Mouse (Mus musculus): ENCODE data around the gene Mta2.

The Mta2 gene

DNA sequence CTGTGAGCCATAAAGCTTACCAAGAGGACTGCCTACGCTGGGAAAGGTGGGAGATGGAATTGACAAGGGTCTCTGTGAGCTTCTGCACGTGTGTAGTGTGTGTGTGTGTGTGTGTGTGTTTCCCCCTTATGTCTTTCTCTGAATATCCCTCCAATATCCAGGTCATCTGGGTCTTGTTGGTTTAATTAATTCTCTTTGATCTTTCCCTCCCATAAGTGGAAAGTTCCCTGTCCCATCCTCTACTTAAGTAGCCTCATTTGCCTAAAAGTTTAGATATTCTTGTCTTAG, 51.9 kb downstream of the Mta2 start:
- no peak for DNase-seq

DNA sequence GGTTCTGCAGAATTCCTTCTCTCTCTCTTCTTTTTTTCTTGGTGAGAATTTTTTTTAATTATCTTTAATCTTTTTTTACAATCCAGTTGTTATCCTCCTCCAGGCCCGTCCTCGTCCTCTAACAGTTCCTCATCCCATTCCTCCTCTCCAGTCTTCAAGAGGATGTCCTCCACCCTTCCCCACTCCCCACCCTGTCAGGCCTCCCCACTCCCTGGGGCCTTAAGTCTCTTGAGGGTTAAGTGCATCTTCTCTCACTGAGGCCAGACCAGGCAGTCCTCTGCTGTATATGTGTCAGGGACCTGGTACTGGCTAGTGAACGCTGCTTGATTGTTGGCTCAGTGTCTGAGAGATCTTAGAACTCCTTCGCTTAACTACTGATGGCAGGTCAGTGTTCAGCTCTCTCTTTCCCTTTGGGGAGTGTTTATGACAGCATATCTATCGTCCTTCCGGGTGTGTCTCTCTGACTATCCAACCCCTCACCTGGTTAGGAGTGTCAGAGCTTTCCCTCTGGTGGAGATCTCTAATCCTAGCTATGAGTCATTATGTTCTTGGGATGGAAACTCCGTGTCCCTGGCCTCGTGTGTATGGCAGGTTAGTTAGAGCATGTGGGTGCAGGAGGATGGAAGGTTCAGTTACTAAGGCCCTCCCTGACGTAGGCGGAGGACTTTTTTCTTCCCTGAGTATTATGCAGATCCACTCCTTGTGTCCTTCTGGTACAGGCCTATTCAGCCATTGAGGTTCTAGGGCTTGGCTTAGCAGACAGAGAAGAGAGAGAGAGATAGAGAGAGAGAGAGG, 53.3 kb downstream of the Mta2 start:
- no peak for DNase-seq

DNA sequence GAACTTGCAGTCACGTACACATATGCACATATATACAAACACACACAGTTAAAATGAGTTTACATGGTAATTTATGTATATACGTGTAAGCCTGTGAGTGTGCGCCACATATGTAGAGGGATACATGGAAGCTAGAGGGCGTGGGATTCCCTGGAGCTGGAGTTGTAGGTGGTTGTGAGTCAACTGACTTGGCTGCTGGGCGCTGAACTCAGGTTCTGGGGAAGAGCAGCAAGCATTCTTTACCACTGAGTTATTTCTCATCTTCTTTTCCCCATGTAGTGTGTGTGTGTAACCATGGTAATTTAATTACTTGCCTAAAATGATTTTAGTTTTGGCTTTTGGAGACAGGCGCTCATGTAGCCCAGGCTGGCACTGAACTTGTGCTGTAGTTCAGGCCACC, 54.9 kb downstream of the Mta2 start:
- no peak for DNase-seq

DNA sequence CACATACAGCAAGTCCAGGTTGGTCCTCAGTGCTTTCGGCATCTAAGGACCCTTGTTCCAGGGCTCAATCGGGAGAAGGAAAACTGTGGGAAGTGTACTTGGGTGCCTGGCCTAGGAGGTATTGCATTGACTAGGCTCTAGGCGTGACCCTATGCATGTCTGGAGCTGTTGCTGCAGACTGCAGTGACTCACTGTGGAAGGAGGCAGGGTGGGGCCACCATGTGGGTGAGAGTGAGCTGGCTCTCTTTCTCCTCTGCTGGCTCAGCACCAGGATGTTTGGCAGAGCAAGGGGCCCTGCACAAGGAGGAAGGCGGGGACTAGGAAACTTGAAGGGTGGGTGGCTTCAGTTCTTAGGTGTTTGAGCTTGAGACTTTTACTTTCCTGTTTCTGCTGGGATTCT, 55.9 kb downstream of the Mta2 start:
- peak; percentile 45 for DNase-seq

DNA sequence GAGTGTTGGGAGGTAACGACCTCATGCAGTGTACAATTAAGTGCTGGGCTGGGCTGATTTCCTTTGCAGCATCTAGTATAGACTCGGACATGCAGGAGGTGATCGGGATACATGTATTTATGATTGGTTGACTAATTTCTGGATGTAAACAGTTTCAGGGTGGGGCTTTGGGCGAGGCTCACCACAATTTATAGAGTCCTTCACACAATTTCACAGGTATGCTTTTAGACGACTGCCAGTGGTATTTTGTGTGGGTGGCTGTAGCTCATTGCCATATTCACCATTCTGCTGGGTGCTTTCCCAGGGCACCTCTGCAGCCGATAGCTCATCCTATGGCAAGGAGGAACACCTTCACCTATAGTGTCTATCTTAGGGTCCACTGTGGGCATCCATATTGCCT, 56.9 kb downstream of the Mta2 start:
- no peak for DNase-seq

DNA sequence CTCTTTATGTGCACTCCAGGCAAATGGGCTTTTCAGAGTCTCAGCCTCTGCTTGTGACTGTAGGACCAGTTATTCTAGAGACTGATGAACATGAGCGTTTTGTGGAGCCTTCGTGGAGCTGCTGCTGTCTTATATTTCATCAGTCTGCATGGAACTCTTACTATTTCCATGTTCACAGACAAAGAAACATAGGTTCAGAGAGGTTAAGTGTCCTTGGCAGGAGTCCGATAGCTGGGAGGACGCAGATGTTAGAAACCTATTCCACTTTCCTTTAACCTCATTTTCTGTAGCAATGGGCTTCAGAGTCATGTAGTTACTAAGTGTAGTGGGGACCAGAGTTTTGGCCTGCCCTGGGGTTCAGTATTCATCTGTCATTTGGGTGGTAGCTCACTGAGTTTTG, 57.5 kb downstream of the Mta2 start:
- no peak for DNase-seq
